Mouse (Mus musculus) cerebellum, adult (tissue): ENCODE data around the gene Cpeb4.
"Not testable (repeated sequence)": the region's sequence is repeated elsewhere in the genome, so short reads cannot be mapped to it uniquely, and the experiment has no call there.

Experiments
- ATAC-seq: cut with Nextera tagmentation; 2 replicates; pipeline ENCODE4 v1.9.2; 2017; ENCODE audit warnings: mild to moderate bottlenecking, moderate library complexity, mixed read lengths; ENCODE audit not compliant: insufficient number of reproducible peaks, low FRiP score, low TSS enrichment

Cpeb4 gene

GRCm38 (mm10) chr11:31845111-31845510, 26.9 kb upstream of the Cpeb4 start:
- ATAC-seq: not testable (repeated sequence)

GRCm38 (mm10) chr11:31846771-31847468, 25.1 kb upstream of the Cpeb4 start:
- ATAC-seq: no peak

DNA sequence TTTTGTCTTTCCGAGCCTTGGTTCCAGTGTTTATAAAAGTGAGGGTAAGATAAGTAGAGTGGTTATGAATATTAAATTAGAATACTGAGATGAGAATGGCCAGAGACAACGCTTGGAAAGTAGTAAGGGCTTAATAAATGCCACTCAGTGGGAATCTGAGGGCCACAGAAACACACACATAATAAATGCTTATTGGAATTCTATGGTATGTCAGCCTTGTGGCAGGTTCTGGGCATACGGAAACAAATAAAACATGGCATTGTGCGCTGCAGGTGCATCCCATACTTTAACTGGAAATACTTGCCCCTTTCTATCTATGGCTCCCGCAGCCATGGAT, 24.6 kb upstream of the Cpeb4 start:
- no peak for ATAC-seq

DNA sequence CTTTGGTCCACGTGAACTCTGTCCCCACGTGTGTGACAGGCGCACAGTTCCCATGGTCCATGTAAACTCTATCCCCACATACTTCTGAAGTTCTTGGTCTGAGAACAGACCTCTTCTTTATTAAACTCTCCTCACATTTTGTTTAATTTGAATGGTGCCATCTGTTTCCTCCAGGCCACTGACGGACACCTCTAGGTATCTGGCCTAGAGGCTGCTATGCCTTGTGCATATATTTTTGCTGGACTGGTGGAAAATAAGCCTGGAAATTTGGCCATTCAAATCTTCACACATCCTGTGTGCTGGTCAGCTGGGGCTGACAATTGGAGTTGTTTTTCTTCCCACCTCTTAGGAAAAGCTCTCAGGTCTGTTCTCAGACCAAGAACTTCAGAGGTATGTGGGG, 23.3 kb upstream of the Cpeb4 start:
- no peak for ATAC-seq

GRCm38 (mm10) chr11:31850156-31850775, 21.7 kb upstream of the Cpeb4 start:
- ATAC-seq: peak; percentile 66

DNA sequence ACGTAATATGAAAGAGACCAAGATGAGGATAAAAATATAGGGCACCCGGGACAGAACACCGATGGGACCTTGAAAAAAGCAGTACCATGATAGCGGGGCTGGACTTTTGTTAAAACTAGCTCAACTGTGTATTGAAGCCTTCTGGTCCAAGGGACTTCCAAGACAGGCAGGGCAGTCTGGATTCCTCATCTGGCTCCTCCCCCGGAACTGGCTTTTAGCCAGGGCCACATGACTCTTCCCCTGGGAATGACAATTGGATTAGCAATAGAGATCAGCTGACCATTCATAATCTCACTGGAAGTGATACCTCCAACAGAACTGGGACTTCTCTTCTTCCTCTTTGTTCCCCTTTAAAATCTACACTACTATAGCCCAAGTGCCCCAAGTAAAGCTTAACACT, 21.0 kb upstream of the Cpeb4 start:
- no peak for ATAC-seq

GRCm38 (mm10) chr11:31851702-31852560, 20.1 kb upstream of the Cpeb4 start:
- ATAC-seq: no peak

GRCm38 (mm10) chr11:31854955-31855354, 17.1 kb upstream of the Cpeb4 start:
- no peak for ATAC-seq

GRCm38 (mm10) chr11:31857479-31857878, 14.5 kb upstream of the Cpeb4 start:
- ATAC-seq: no peak

GRCm38 (mm10) chr11:31861149-31861890, 10.7 kb upstream of the Cpeb4 start:
- no peak for ATAC-seq

- no peak for ATAC-seq
Measured at GRCm38 (mm10) chr11:31867976-31868375, 4.0 kb upstream of the Cpeb4 start.

DNA sequence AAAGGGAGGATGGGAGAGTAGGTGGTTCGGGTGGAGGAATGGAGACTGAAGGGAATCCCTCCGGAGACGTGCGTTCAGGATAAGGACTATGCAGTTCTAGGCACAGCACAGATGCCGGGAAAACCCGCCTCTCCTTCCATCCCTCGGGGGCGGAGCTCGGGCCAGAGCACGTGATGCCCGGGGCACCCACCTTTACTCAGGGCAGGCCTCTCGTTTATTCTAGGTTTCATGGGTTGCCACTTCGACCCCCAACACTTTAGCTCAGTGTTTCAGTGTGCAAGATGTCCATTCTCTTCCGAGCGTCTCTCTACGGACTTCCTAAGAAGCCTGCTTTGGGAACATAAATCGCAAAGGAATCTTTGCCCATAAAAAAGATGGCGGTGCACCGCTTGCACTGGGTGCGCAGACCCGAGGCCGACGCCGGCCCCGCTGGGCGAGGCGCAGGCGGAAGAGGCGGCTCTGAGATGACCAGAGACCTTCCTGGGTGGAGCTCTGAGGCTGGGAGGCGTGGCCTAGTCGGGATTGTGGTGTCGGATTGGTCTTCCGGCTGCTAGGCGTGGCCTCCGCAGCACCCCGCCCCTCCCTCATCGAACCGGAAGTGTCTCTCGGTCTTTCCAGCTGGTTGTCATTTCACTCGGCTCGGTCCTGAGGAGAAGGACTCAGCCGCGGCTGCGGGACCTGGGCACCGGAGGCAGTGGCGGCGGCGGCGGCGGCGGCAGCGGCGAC, 1.6 kb upstream of the Cpeb4 start:
- peak; percentile 99 for ATAC-seq

DNA sequence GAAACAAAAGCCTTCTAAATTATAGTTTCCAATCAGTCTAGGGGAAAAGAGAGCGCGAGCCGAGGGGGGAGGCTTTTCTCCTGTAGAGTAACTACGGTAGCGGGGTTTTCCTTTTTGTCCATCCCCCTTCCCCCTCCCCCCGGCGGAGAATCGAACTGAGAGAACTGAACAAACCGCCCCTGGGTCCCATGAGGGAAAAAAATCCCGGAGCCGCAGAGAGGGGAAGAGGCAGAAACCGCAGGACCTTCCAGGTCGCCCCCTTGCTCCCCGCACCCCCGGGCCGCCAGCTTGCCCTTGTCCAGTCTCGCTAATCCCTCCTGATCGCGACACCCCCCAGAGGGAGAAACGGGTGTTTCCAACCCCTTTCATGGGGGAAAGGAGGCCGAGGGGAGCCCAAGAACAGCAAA, 873 bp upstream of the Cpeb4 start:
- peak; percentile 11; the same call in 1 of the 2 replicates for ATAC-seq

DNA sequence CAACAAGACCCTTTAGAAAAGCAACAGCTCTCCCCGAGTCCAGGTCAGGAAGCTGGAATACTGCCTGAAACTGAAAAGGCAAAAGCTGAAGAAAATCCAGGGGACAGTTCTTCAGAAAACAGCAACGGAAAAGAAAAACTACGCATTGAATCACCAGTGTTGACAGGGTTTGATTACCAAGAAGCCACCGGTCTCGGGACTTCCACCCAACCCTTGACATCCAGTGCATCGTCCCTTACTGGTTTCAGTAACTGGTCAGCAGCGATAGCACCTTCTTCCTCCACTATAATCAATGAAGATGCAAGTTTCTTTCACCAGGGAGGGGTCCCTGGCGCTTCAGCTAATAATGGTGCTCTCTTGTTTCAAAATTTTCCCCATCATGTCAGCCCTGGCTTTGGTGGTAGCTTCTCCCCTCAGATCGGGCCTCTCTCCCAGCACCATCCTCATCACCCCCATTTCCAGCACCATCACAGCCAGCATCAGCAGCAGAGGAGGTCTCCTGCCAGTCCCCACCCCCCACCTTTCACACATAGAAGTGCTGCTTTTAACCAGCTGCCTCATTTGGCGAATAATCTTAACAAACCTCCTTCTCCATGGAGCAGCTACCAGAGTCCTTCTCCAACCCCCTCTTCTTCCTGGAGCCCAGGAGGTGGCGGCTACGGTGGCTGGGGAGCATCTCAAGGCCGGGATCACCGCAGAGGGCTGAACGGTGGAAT, 693 bp downstream of the Cpeb4 start:
- no peak for ATAC-seq

DNA sequence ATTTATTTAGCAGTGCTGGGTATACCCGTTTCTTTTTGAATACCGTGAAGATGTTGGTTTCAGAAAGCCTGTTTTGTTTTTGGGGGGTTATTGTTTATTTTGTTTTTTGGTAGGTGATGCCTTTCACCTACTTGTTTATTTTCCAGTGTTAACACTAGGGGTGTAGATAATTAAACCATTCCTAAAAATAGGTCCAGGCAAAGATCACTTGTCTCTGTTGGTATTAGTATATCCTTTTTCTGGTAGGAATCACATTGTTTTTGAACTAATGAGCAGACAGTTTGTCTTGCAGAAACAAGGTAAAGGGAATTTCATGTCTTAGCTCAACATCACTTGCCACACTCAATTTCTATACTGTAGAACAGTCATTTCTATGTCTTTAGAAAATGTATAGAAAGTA, 2.1 kb downstream of the Cpeb4 start:
- no peak for ATAC-seq

- no peak for ATAC-seq
Measured at GRCm38 (mm10) chr11:31883671-31884070, 11.7 kb downstream of the Cpeb4 start.

DNA sequence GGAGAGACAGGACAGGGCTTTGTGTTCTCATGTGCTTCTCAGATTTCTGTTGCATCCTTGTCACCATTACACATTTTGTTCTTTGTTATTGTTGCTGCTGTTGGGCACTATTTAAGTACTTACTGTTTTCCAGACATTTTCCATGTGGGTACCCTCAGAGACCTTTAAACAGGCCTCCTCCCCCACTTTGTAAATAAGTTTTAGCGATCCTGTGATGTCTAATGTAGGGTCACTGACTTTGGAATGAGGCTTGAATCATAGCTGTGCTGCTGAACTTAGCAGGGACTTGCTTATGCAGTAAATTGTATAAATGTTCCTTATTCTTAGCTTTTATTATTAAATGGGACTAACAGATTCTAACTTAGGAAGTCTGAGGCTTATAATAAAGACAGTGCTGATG, 13.8 kb downstream of the Cpeb4 start:
- no peak for ATAC-seq

DNA sequence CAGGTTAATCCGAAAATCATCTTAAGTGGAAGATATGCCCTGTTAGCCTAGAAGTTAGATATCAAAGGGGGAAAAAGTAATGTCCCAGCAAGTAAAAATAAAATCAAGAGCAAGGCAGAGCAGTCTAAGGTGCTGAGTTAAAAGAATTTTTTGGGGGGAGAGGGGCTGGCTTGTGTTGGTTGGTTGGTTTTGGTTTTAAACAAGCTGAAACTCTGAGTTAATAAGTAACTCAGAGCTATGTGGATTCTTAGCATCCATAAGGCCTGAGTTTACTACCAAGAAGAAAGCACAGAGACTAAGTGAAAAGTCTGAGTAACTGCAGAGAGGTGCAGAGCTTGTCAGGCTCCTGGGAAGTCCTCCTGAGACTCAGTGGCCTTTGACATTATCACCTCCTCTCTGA, 16.2 kb downstream of the Cpeb4 start:
- ATAC-seq: no peak

GRCm38 (mm10) chr11:31892152-31892551, 20.1 kb downstream of the Cpeb4 start:
- ATAC-seq: no peak
